Comparison of ENCODE assay signal across 16 mouse cellular contexts in the genomic region with DNA sequence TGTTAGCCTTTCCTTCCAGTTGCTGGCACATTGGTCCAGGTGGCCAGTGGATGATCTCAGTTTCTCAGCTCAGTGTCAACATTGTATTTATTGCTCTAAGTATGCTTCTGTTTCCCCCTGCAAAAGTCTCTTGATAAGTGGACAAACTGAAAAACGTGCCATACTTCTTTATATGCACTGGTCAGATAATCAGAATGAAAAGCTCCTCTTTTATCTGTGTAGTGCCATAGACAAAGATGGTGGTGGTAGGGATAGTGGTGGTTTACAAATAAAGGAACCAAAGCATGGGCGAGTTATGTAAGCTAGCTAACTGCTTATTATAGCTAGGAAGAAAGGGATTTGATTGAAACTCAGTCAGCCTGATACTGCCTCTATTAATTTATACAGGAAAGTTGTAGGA.
"Had no signal": no experiment of that assay in that cellular context is flagged by ENCODE, and none has a peak within 500 bp of the region (broad histone marks: within the 10 kb centered on the region; RNA-seq: fewer than 3 reads in every experiment).

No protein-coding gene starts in this region.

- H3K4me2 ChIP-seq: neural tube, embryonic 13.5 days; neural tube, embryonic 15.5 days; stomach, embryonic 15.5 days had no signal

- H3K9me3 ChIP-seq: neural tube, embryonic 13.5 days; neural tube, embryonic 15.5 days; stomach, embryonic 15.5 days had no signal

- H3K27ac ChIP-seq: neural tube, embryonic 13.5 days; neural tube, embryonic 15.5 days; stomach, embryonic 15.5 days; stomach, postnatal 0 days had no signal

- H3K27me3 ChIP-seq: neural tube, embryonic 13.5 days; neural tube, embryonic 15.5 days; stomach, embryonic 15.5 days had no signal

- H3K4me3 ChIP-seq: neural tube, embryonic 13.5 days; neural tube, embryonic 15.5 days; stomach, embryonic 15.5 days had no signal

- H3K9ac ChIP-seq: neural tube, embryonic 13.5 days; neural tube, embryonic 15.5 days; stomach, embryonic 15.5 days had no signal

- H3K4me1 ChIP-seq: neural tube, embryonic 13.5 days; neural tube, embryonic 15.5 days had no signal

- DNase-seq: retina, postnatal 1 day; right cerebral cortex, adult 18-20 months; right cerebral cortex, postnatal 14 days; right cerebral cortex, postnatal 25 days; right cerebral cortex, postnatal 4 days; spleen, adult 18-20 months; thymus, adult 18-20 months; thymus, adult 2 months; thymus, postnatal 14 days; thymus, postnatal 25 days; thymus, postnatal 36 days; thymus, postnatal 4 days had no signal
